Mouse (Mus musculus): Measurements from ENCODE around the gene Tead3.

GRCm38 (mm10) chr17:28287578-28287977, 63.0 kb downstream of the Tead3 start:
- TF ChIP-seq MYOG (IDR thresholded peaks at IDR 0.05; ENCODE audit: control insufficient read depth, extremely low read depth, insufficient read length) (no peak), MAX (IDR thresholded peaks at IDR 0.05) (no peak), FOSL1 (IDR thresholded peaks at IDR 0.05; ENCODE audit: insufficient read depth, low read length, poor library complexity, severe bottlenecking) (no peak), CTCF (IDR thresholded peaks at IDR 0.05; ENCODE audit: control insufficient read depth, insufficient read depth, insufficient read length) (no peak), MYOD1 (IDR thresholded peaks at IDR 0.05; ENCODE audit: control insufficient read depth, insufficient read length, low read depth) (no peak), USF1 (IDR thresholded peaks at IDR 0.05; ENCODE audit: low read depth) (no peak), CEBPB (IDR thresholded peaks at IDR 0.05; ENCODE audit: low read depth) (no peak)

All from C2C12 (cell line).